Mouse (Mus musculus) c-Kit-positive CD71-positive TER-119-negative erythroid progenitor cells, embryonic 14.5 days (primary cell): ENCODE data around the gene Prrc2a.

Experiments
- DNase-seq: peaks from one replicate; pipeline ENCODE4 v3.0.0-alpha.2; 2013; ENCODE audit warnings: low read depth

Prrc2a gene

GRCm38 (mm10) chr17:35162730-35163129 is 2.0 kb downstream of the Prrc2a start:
- no peak for DNase-seq

- no peak for DNase-seq
These were observed 2.6 kb downstream of the Prrc2a start for GRCm38 (mm10) chr17:35162121-35162520.

- no peak for DNase-seq
These were observed 3.3 kb downstream of the Prrc2a start for GRCm38 (mm10) chr17:35161421-35161820.

DNA sequence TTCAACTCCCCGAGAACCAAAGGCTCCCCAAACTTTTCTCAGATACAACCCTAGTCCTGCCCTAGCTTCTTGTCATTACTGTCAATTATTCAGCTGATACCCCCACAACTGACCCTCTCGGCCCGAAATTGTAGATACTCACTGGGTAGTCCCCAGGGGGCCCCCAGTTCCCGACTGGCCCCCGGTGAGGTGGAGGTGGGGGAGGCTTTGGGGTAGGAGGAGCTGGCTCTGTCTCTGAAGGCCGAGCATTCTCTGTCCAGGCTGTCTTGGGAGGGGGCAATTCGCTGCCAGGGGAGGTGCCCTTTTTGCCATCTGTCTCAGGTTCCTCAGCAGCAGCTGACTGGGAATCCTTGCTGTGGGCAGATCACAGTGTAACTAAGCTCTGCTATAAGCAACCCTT is 5.1 kb downstream of the Prrc2a start:
- DNase-seq = no peak

DNA sequence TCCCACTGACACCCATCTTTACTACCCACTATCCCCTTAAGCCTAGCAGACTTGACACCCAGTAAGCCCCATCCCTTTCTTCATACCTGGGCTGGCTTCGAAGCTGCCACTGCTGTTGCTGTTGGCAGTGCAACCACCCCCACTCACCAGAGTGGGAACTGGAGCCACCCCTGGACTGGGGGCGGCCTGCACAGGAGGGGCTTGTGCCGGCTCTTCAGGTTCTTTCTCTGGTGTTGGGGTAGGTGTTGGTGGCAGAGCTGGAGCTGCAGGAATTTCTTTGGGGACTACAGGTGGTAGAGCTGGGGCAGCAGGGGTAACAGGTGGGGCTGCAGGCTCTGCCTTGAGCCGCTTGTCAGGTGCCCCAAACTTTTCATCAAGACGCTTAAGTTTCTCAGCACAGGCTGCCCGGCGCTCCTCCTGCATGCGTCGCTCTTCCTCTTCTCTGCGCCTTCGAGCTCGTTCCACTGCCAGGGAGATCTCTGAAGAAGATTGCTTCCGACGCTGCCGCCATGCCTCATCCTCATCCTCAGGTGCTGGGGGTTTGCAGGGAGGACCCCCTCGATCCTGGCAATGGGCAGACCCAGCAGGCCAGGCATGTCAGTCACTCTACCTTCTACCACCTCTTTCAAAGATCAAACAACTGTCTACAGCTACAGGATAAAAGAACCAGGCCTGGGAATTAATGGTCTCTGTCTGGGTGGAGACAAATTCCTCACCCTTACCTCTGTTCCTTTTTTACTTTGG is 5.7 kb downstream of the Prrc2a start:
- no peak for DNase-seq

DNA sequence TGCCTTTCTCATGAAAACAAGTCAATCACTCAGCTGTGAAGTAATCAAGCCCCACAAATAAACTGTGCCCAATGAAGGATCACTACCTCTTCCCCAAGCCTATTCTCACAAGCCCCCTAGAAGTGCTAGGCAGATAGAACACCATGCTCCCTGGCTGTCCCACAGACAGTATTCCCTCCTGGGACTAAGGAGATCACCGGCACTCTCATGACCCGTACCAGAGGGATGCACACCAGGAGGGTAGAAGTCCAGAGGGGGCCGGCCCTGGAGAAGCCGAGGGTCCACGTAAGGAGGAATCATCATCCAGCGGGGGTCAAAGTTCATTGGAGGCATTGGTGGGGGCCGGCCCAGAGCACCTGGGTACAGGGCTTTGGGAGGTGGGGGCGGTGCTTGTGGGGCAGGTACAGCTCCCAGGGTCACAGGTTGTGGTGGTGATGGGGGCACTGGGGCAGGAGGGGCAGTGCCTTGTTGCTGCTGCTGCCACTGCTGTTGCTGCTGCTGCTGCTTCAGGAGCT is 7.0 kb downstream of the Prrc2a start:
- no peak for DNase-seq

- no peak for DNase-seq
These were observed 7.4 kb downstream of the Prrc2a start for GRCm38 (mm10) chr17:35157254-35157653.

GRCm38 (mm10) chr17:35156461-35157200 is 8.1 kb downstream of the Prrc2a start:
- DNase-seq = no peak

DNA sequence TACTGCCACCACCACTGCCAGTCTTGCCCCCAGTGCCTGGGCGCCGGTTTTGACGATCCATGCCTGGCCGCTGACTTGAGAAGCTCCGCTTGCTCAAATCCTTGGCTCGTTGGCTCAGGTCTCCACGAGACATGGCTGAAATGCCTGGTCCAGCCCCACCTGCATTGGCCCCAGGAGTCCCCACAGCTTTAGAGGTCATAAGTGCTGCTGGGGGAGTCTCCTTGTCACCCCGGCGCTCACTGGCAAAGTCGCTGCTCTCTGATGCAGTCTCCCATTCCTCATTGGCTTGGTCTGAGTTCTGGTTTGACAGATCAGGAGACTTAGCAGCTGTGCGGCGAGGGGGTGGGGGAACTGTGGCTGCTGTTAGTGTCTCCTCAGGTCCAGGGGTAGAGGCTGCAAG is 9.2 kb downstream of the Prrc2a start:
- no peak for DNase-seq

- no peak for DNase-seq
These were observed 10.1 kb downstream of the Prrc2a start for GRCm38 (mm10) chr17:35154616-35155015.

- no peak for DNase-seq
These were observed 10.8 kb downstream of the Prrc2a start for GRCm38 (mm10) chr17:35153931-35154330.

- DNase-seq = no peak
These were observed 11.6 kb downstream of the Prrc2a start for GRCm38 (mm10) chr17:35153077-35153476.

DNA sequence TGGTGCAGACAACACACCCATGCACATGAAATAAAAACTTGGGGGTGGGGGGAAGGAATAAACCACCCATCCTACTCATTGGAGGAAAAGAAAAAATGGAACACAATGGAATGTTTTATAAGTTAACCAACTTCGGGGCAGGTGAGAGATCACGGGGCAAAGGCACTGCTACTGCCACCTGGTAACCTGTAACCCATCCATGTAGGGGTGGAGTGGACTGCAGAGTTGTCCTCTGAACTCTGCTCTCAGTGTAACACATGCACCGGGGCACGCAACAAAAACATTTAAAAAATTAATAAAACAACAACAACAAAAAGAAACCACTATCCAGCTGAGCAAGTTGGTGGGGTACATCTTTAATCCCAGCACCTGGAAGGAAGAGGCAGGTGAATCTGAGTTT is 12.6 kb downstream of the Prrc2a start:
- no peak for DNase-seq

DNA sequence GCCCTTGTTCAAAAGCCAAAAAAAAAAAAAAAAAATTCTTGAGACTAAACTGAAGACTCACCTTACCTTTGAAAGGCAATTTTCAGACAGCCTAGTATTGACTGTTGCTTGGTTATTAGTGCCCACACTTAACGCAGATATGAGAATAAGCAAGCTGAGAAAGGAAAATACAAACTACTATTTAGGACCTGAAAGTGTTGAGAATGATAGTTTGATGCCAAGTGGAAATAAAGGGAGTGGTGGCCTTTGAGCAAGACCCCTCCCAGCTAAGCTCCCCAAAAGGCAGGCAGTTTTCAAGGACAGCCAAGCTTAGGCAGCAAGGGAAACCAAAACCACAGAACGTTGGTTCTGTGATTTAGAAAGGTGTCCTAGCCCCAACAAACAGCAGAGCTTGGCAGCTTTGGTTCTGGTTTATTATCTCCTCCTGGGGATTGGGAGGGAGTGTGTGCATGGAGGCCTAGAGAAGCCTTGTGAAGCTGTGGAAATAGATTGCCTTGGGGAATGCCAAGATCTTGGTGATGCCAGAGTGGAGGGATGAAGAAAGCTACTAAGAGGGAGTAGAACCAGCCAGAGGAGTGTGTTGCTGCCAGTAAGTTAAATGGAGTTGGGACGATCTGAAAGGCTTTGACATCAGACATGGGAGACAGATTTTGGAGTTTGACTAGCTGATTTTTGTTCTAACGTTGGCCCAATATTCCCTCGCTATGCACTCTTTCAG is 16.6 kb downstream of the Prrc2a start:
- DNase-seq = no peak

- DNase-seq = no peak
These were observed 17.3 kb downstream of the Prrc2a start for GRCm38 (mm10) chr17:35147348-35147747.

DNA sequence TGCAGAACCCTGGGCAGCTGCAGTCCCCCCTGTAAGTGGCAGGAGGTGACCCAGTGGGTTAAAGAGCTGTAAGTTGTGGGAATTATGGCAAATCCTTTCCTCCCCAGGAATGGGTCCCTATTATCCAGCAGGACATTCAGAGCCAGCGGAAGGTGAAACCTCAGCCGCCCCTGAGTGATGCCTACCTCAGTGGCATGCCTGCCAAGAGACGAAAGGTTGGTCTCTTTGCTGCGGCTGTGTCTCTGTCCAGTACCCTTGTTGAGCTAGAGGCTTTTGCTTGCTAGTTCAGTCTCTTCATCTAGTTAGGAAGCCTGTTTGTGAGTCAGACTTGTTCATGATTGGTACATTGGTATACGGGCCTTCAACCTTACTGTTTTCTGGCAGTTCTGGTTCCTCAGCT is 18.6 kb downstream of the Prrc2a start:
- no peak for DNase-seq

DNA sequence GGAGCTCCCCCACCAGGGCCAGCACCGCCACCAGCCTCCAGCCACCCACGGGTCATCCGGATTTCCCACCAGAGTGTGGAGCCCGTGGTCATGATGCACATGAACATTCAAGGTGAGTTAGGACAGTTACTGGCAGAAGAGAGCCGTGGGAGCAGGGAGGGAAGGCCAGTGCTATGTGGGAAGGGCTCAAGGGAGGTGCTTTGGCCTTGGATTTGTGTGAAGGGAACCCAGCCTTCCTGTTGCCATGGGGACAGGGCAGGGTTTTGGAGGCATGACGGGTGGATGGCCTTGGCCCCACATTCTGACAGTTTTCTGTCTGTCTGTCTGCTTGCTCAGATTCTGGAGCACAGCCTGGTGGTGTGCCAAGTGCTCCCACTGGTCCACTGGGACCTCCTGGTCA is 22.7 kb downstream of the Prrc2a start:
- no peak for DNase-seq

DNA sequence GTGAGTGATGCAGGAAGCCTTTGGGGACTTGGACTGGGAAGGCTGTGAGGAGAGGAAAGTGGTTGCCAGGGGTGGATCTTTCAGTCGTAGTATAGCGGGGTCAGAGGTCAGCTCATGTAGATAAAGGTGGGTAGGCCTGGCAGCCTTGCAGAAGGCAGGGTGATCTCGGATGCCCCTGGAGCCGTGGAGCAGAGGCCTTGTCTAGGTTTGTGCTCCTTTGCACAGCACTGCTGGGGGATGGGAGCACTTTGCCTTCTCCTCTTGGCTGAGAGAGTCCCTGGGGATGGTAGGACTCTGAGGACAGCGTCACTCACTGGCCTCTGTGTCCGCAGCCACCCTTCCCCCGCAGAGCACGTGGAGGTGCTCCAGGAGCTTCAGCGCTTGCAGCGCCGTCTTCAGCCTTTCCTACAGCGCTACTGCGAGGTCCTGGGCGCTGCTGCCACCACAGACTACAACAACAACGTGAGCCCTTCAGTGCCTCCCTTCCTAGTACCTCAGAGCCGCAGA is 24.2 kb downstream of the Prrc2a start:
- no peak for DNase-seq

- no peak for DNase-seq
These were observed 25.4 kb downstream of the Prrc2a start for GRCm38 (mm10) chr17:35139269-35139668.

DNA sequence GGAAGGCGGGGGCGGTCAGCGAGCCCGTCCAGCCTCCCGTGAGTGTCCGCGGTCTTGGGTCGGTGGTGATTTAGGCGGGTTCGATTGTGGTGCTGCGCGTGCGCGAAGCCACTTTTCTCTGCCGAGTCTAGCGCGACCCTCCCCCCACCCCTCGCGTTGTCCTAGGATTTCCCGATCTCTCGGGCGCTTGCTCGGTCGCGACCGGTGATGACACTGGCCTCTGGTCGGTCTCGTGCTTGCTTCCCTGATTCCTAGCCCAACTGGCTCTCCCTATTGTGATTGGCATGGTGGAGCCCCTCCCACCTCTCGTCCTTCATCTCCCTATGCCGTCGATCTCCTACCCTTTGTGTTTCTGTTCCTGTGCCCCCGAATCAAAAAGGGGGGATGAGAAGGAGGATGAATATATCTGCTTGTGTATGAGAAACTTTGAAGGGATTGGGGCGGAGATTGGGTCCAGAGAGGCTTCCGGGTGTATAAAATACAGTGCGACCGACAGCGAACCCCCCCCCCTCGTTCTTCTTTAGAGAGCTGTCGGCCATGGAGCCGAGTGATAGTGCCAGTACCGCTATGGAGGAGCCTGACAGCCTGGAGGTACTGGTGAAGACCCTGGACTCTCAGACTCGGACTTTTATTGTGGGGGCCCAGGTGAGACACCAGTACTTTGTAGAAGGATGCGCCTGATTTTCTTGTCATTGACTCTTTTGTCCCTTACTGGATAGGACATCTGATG is 28.9 kb downstream of the Prrc2a start:
- DNase-seq = peak; percentile 62

GRCm38 (mm10) chr17:35134801-35135590 is 29.7 kb downstream of the Prrc2a start, which contains the start of gene Bag6:
TSS of gene Bag6 (plus strand) at chr17:35135178.
- DNase-seq = peak; percentile 89
